Comparison of ENCODE assay signal across 32 mouse cellular contexts in genomic region chr12:84071696-84072095, GRCm38 (mm10). TPM values are rescaled to one million over a fixed set of nuclear protein-coding genes. Genes with fewer than 3 reads are reported as not detected.
DNase-seq lines count a peak whose midpoint lies in the region; ATAC-seq lines count a peak whose summit lies in the region.
"Had no signal": no experiment of that assay in that cellular context is flagged by ENCODE, and none has a peak within 500 bp of the region (broad histone marks: within the 10 kb centered on the region; RNA-seq: fewer than 3 reads in every experiment).

No protein-coding gene starts in this region.

- H3K9ac ChIP-seq in forebrain, embryonic 12.5 days, result no peak overlapping the region
- H3K9ac ChIP-seq: forebrain, postnatal 0 days; hindbrain, embryonic 14.5 days; intestine, embryonic 15.5 days; kidney, embryonic 15.5 days; limb, embryonic 12.5 days; liver, embryonic 13.5 days; lung, embryonic 15.5 days had no signal

- 93% methylated on average over 2 of the region's 2 CpGs for WGBS in forebrain, embryonic 12.5 days
- 93% methylated on average over 2 of the region's 2 CpGs for WGBS in hindbrain, embryonic 10.5 days

- no peaks in the 10 kb centered on the region for H3K9me3 ChIP-seq in forebrain, embryonic 12.5 days
- no peaks in the 10 kb centered on the region for H3K9me3 ChIP-seq in hindbrain, embryonic 10.5 days
- H3K9me3 ChIP-seq: heart, embryonic 10.5 days; intestine, embryonic 15.5 days; kidney, embryonic 15.5 days; limb, embryonic 12.5 days; liver, embryonic 13.5 days; lung, embryonic 15.5 days; midbrain, embryonic 10.5 days had no signal

- 0 out of 2 replicates have a peak, but pooled peaks cover 2% of the 10 kb centered on the region for H3K4me1 ChIP-seq in forebrain, embryonic 12.5 days
- peaks cover 6% of the 10 kb centered on the region; the same call in 1 of the 2 replicates for H3K4me1 ChIP-seq in hindbrain, embryonic 10.5 days (replicated peaks)
- H3K4me1 ChIP-seq: intestine, embryonic 15.5 days; limb, embryonic 12.5 days; liver, embryonic 13.5 days; lung, embryonic 15.5 days had no signal

- H3K27me3 ChIP-seq in forebrain, embryonic 12.5 days, result peaks cover 45% of the 10 kb centered on the region
- H3K27me3 ChIP-seq in hindbrain, embryonic 10.5 days (ENCODE audit: insufficient read depth, poor library complexity, severe bottlenecking), result peaks cover 48% of the 10 kb centered on the region

- ATAC-seq in forebrain, embryonic 12.5 days (ENCODE audit: low FRiP score), result no peak
- ATAC-seq: forebrain, postnatal 0 days; intestine, embryonic 15.5 days had no signal

- H3K4me2 ChIP-seq in forebrain, embryonic 12.5 days, result no peak overlapping the region
- H3K4me2 ChIP-seq: hindbrain, embryonic 14.5 days; intestine, embryonic 15.5 days; kidney, embryonic 15.5 days; limb, embryonic 12.5 days; liver, embryonic 13.5 days; lung, embryonic 15.5 days had no signal

- no peak overlapping the region for H3K27ac ChIP-seq in forebrain, embryonic 12.5 days
- H3K27ac ChIP-seq in hindbrain, embryonic 10.5 days, result no peak overlapping the region
- H3K27ac ChIP-seq: heart, embryonic 10.5 days; hindbrain, embryonic 14.5 days; intestine, embryonic 15.5 days; kidney, embryonic 15.5 days; limb, embryonic 12.5 days; liver, embryonic 13.5 days; lung, embryonic 15.5 days; macrophage; midbrain, embryonic 10.5 days had no signal

- DNase-seq in frontal cortex, postnatal 36 days (ENCODE audit: low spot score in 2 of 2), result peak; percentile 24 to 70
- DNase-seq in frontal cortex, postnatal 14 days (ENCODE audit: low spot score in 2 of 2), result no peak
- peak; percentile 51 to 61 for DNase-seq in right cerebral cortex, adult 2 months (ENCODE audit: low spot score in 2 of 2)
- DNase-seq in right cerebral cortex, postnatal 4 days, result no peak
- DNase-seq in left cerebral cortex, adult 18-20 months (ENCODE audit: low spot score in 2 of 2), result peak; percentile 25 to 61
- DNase-seq in hindbrain, embryonic 10.5 days (ENCODE audit: low spot score), result no peak
- no peak for DNase-seq in kidney, adult 18-20 months
- DNase-seq: adrenal gland, postnatal 14 days; cerebellum, adult 11 months; cerebellum, postnatal 14 days; embryo, embryonic 11 days; forebrain, postnatal 0 days; gastrocnemius, postnatal 25 days; heart, postnatal 14 days; kidney, postnatal 4 days; liver, embryonic 13.5 days; retina, postnatal 1 day; thymus, adult 18-20 months had no signal

- H3K4me3 ChIP-seq in forebrain, embryonic 12.5 days (replicated peaks), result no peak overlapping the region
- no peak overlapping the region for H3K4me3 ChIP-seq in hindbrain, embryonic 10.5 days
- H3K4me3 ChIP-seq: heart, embryonic 10.5 days; intestine, embryonic 15.5 days; kidney, embryonic 15.5 days; limb, embryonic 12.5 days; liver, embryonic 13.5 days; lung, embryonic 15.5 days; midbrain, embryonic 10.5 days had no signal

- H3K36me3 ChIP-seq in forebrain, embryonic 12.5 days (replicated peaks), result no peaks in the 10 kb centered on the region
- H3K36me3 ChIP-seq in hindbrain, embryonic 10.5 days, result no peaks in the 10 kb centered on the region
- H3K36me3 ChIP-seq: heart, embryonic 10.5 days; intestine, embryonic 15.5 days; kidney, embryonic 15.5 days; limb, embryonic 12.5 days; liver, embryonic 13.5 days; lung, embryonic 15.5 days; midbrain, embryonic 10.5 days had no signal

RNA-seq across cellular contexts. Expression of gene Acot5, which starts 2.6 kb away (rescaled TPM):
- 1 to 10 TPM; 5.7 to 6.6 TPM for total RNA-seq in left cerebral cortex, adult 18-20 months (2021)
- polyA plus RNA-seq in forebrain, embryonic 12.5 days (2016; fragmentation: Nextera tagmentation; extraction: Ambion mirVana), result not detected in 2 replicates
- 0.12 TPM in 1 of 2 replicates, not detected in the other for polyA plus RNA-seq in hindbrain, embryonic 10.5 days (2016; fragmentation: Nextera tagmentation; extraction: Ambion mirVana)
- total RNA-seq: gastrocnemius, postnatal 25 days; MEL had no signal
- polyA plus RNA-seq: embryonic facial prominence, embryonic 14.5 days; heart, embryonic 10.5 days; intestine, embryonic 15.5 days; kidney, embryonic 15.5 days; limb, embryonic 12.5 days; liver, embryonic 13.5 days; lung, embryonic 15.5 days; macrophage; midbrain, embryonic 10.5 days; spleen, adult 2 months; stomach, embryonic 14.5 days had no signal

RNA-seq across cellular contexts. Expression of gene Acot3, which starts 19.8 kb away (rescaled TPM):
- 1 to 10 TPM; 3.0 to 3.8 TPM for total RNA-seq in left cerebral cortex, adult 18-20 months (2021)
- polyA plus RNA-seq in forebrain, embryonic 12.5 days (2016; fragmentation: Nextera tagmentation; extraction: Ambion mirVana), result 0.32 and 0.33 TPM in 2 replicates
- polyA plus RNA-seq in hindbrain, embryonic 10.5 days (2016; fragmentation: Nextera tagmentation; extraction: Ambion mirVana), result 0.19 and 0.25 TPM in 2 replicates
- total RNA-seq: gastrocnemius, postnatal 25 days; MEL had no signal
- polyA plus RNA-seq: macrophage; spleen, adult 2 months had no signal

RNA-seq across cellular contexts. Expression of gene Acot6, which starts 28.8 kb away (rescaled TPM):
- total RNA-seq in left cerebral cortex, adult 18-20 months (2021), result 1 to 10 TPM; 4.3 TPM
- 0.97 and 1.0 TPM in 2 replicates for polyA plus RNA-seq in forebrain, embryonic 12.5 days (2016; fragmentation: Nextera tagmentation; extraction: Ambion mirVana)
- 0.77 and 0.97 TPM in 2 replicates for polyA plus RNA-seq in hindbrain, embryonic 10.5 days (2016; fragmentation: Nextera tagmentation; extraction: Ambion mirVana)

RNA-seq across cellular contexts. Expression of gene Gm49366, which starts 33.0 kb away (rescaled TPM):
- total RNA-seq in left cerebral cortex, adult 18-20 months (2021), result 1 to 10 TPM in 1 of 2 experiments, not detected in 1; 1.5 TPM
- not detected in 2 replicates for polyA plus RNA-seq in forebrain, embryonic 12.5 days (2016; fragmentation: Nextera tagmentation; extraction: Ambion mirVana)
- polyA plus RNA-seq in hindbrain, embryonic 10.5 days (2016; fragmentation: Nextera tagmentation; extraction: Ambion mirVana), result not detected in 2 replicates
- total RNA-seq: adrenal gland, postnatal 14 days; forebrain, postnatal 0 days; gastrocnemius, postnatal 25 days; heart, postnatal 14 days; MEL; midbrain, postnatal 0 days had no signal
- polyA plus RNA-seq: embryonic facial prominence, embryonic 14.5 days; forebrain, postnatal 0 days; heart, embryonic 10.5 days; hindbrain, embryonic 14.5 days; intestine, embryonic 15.5 days; kidney, embryonic 15.5 days; limb, embryonic 12.5 days; lung, embryonic 15.5 days; macrophage; midbrain, embryonic 10.5 days; midbrain, postnatal 0 days; spleen, adult 2 months; stomach, embryonic 14.5 days had no signal

RNA-seq across cellular contexts. Expression of gene Acot4, which starts 33.5 kb away (rescaled TPM):
- 1 to 10 TPM; 2.4 to 2.7 TPM for total RNA-seq in left cerebral cortex, adult 18-20 months (2021)
- 0.15 and 0.33 TPM in 2 replicates for polyA plus RNA-seq in forebrain, embryonic 12.5 days (2016; fragmentation: Nextera tagmentation; extraction: Ambion mirVana)
- 0.08 and 0.14 TPM in 2 replicates for polyA plus RNA-seq in hindbrain, embryonic 10.5 days (2016; fragmentation: Nextera tagmentation; extraction: Ambion mirVana)

Comparison
In these comparisons a context has a peak if more than half of its experiments do, and no peak if none do; other contexts are left out.
1. DNase-seq: peak in frontal cortex, postnatal 36 days (2 of 2), right cerebral cortex, adult 2 months (2 of 2) and left cerebral cortex, adult 18-20 months (2 of 2); none in frontal cortex, postnatal 14 days (0 of 2), right cerebral cortex, postnatal 4 days (single experiment), hindbrain, embryonic 10.5 days (single experiment) and kidney, adult 18-20 months (single experiment).